Mouse (Mus musculus) neural tube, embryonic 11.5 days (tissue): ENCODE data around the gene Axl. TPM values are rescaled to one million over a fixed set of nuclear protein-coding genes. Genes with fewer than 3 reads are reported as not detected.

Source experiments
- ATAC-seq: fragments of 200-750 bp; cut with Nextera tagmentation; 2 replicates; pipeline ENCODE4 v1.8.0; 2017; ENCODE audit warnings: moderate number of reproducible peaks, mild to moderate bottlenecking, moderate TSS enrichment, moderate library complexity; ENCODE audit not compliant: insufficient read depth, low FRiP score, low TSS enrichment
- DNase-seq: peaks from one replicate; pipeline ENCODE4 v3.0.0-alpha.2; 2015; ENCODE audit warnings: low spot score
- H3K27ac ChIP-seq: fragments of 300-500 bp; sonication (generic); 2 replicates; pipeline ENCODE4 v1.5.1; 2014; ENCODE audit warnings: low read depth, mild to moderate bottlenecking, low read length
- H3K27me3 ChIP-seq: fragments of 300-500 bp; sonication (generic); 2 replicates; pipeline ENCODE4 v1.6.1; 2014; ENCODE audit warnings: mild to moderate bottlenecking, low read length, mixed read lengths; ENCODE audit not compliant: control insufficient read depth, insufficient read depth
- H3K36me3 ChIP-seq: fragments of 300-500 bp; sonication (generic); 2 replicates; pipeline ENCODE4 v1.6.1; 2014; ENCODE audit warnings: mild to moderate bottlenecking, low read length, moderate library complexity, mixed read lengths; ENCODE audit not compliant: control insufficient read depth, insufficient read depth
- H3K4me1 ChIP-seq: fragments of 300-500 bp; sonication (generic); 2 replicates; pipeline ENCODE4 v1.6.1; 2014; ENCODE audit warnings: low read length, mixed read lengths; ENCODE audit not compliant: control insufficient read depth, insufficient read depth
- H3K4me2 ChIP-seq: fragments of 300-500 bp; sonication (generic); 2 replicates; pipeline ENCODE4 v1.6.1; 2014; ENCODE audit warnings: low read depth, mild to moderate bottlenecking, moderate library complexity
- H3K4me3 ChIP-seq: fragments of 300-500 bp; sonication (generic); 2 replicates; pipeline ENCODE4 v1.5.1; 2014; ENCODE audit warnings: low read depth, low read length
- H3K9ac ChIP-seq: fragments of 300-500 bp; sonication (generic); 2 replicates; pipeline ENCODE4 v1.6.1; 2014; ENCODE audit warnings: mild to moderate bottlenecking, low read length
- H3K9me3 ChIP-seq: fragments of 300-500 bp; sonication (generic); 2 replicates; pipeline ENCODE4 v1.6.1; 2016; ENCODE audit warnings: low read length; ENCODE audit not compliant: control insufficient read depth
- WGBS: fragments of 180-500 bp; shearing (Covaris S2); extraction: QIAGEN DNeasy Blood & Tissue Kit; methylation state at CpG from one replicate; pipeline ENCODE4 v1.1.7; 2014; 5-methylcytosine and 5-hydroxymethylcytosine counted together
- polyA plus RNA-seq: library from polyadenylated mRNA; unstranded; fragments of >200 nt; fragmentation: Nextera tagmentation; extraction: Ambion mirVana; gene quantifications from 2 replicates; pipeline ENCODE4 v1.2.1, GENCODE M21; 2014

The Axl gene
- polyA plus RNA-seq, result 29.9 and 33.7 TPM in 2 replicates

DNA sequence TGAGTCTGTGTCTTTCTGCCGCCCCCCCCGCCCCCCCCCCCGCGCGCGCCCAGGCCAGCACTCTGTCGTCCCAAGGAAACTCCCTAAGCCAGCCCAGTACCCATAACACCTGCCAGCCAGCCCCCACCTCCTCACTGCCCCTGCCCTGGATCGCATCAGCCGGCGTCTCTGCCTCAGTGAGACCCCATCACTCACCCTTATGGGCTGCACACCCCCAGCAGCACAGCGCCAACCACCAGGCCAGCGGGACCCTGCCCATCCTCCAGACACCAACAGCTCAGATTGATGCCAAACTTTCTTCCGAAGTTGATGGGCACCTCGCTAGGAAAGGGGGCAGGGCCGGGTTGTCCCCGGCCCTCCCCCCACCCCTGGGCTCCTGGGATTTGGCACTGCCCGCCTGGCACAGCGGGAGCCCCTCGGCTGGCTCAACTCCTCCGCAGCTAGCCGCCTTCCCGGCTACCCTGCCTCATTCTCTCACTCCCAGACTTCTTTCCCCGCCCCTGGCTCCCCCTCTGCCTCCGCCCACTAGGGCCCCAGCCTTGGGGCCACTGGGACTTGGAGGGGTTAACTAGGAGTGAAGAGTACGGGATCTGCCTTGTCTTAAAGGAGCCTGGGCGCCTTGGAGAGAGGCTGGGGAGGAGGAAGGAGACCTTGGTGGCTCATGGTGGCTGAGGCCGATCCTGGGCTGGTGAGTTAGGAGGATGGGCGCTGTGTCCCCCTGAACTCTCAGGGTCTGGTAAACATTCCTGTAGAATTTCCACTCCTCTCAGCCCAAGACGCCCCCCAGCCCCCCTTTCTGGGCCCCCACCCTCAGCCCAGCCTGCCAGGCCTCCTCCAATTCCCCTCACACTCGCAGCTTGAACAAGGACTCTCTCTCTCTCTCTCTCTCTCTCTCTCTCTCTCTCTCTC, at the start of gene Axl:
TSS of gene Axl (minus strand) at position 486 of the 909 bp plus-strand sequence.
- Histone ChIP-seq H3K9ac (peak within 1 kb of the TSS; percentile 63), H3K27ac (no peak within 1 kb of the TSS)
- DNase-seq, result peak; percentile 82

DNA sequence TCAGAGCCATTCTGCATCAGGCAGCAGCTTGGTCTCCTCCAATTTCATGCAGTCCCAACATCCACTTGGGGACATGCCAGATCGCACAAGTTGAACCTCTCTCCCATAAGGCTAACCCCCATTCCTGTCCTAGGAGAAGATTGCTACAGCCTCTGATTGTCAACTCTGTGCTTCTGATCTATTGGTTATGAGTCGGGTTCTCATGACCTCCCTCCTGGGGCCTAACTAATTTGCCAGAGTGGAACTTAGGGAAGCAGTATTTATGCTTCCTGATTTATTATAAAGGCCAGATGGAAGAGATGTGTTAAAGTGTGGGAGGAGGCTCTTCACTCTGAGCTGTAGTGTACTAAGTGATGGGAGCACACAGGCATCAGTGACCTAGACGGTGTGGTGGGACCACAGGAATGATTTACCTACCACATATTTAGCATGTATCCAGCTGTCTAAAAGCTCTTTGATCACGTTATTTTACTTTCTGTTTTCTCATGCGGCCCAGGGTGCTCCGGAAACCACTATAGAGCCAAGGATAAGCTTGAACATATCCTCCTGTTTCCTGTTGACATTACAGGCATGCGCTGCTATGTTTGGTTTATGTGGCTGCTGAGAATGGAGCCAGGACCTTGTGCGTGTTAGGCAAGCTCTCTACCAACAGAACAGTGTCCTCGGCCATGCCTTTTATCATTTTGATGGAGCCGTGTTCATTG, 46.8 kb upstream of the Axl start:
- ATAC-seq (no peak), DNase-seq (no peak)
- Histone ChIP-seq H3K27ac (no peak overlapping the region), H3K4me1 (no peaks in the 10 kb centered on the region), H3K27me3 (no peaks in the 10 kb centered on the region), H3K36me3 (no peaks in the 10 kb centered on the region), H3K9me3 (no peaks in the 10 kb centered on the region), H3K9ac (no peak overlapping the region), H3K4me3 (no peak overlapping the region), H3K4me2 (no peak overlapping the region)
- 68% methylated on average over 10 of the region's 10 CpGs for WGBS

More for the DNA sequence above, at the start of gene Axl:
- Histone ChIP-seq H3K4me2 (peak within 1 kb of the TSS; percentile 74), H3K36me3 (no peaks in the 10 kb centered on the region), H3K4me3 (peak within 1 kb of the TSS; percentile 36), H3K27me3 (no peaks in the 10 kb centered on the region), H3K9me3 (no peaks in the 10 kb centered on the region), H3K4me1 (peaks cover 6% of the 10 kb centered on the region; the same call in 1 of the 2 replicates)
- peak; percentile 81 for ATAC-seq
- under 1% methylated on average over 26 of the region's 30 CpGs for WGBS

DNA sequence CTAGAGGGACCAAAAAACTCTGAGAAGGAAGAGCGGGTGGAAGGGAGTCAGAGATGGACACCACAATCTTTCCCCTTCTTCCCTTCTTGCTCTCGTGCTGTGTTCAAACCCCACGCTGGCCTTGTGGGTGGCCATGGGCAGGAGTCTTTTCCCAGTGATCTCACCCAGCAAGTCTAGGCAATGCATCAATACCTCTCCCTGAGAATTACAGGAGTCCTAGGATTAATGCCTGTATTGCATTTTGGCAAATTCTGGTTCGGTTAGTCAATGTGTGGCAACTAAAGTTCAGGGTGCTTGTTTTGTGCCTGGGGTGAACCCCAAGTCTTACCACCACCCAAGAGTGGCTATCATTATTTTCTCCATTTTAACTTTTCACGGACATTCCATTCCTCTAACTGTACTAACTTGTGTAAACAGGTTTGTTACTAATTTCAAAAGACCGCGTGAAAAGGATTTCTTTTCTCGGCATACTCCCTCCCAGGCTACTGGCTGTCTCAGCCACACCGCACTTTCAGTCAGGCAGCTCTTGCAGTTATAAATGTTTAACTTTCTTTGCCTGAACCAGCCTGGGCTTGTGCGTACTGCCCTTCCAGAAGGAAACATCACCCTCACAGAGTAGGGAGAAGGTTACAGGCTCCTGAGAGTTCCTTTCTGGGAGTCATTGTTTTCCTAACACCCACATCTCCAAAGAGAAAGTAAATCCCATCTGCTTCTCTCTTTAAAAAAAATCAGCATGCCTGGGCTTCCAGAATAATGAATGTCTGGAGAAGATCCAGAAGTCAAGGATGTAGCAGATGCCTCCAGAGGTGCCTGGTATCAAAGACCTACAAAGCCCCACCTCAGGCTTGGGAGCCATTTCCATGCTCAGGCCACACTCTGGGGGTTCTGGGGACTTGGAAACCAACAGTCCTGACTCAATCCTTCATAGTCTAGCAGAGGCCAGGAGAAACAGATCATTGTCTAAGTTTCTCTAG, 43.3 kb upstream of the Axl start:
- Histone ChIP-seq H3K36me3 (no peaks in the 10 kb centered on the region), H3K4me1 (no peaks in the 10 kb centered on the region), H3K27ac (no peak overlapping the region), H3K9me3 (no peaks in the 10 kb centered on the region), H3K9ac (no peak overlapping the region), H3K4me2 (no peak overlapping the region), H3K27me3 (no peaks in the 10 kb centered on the region), H3K4me3 (no peak overlapping the region)
- 83% methylated on average over 10 of the region's 10 CpGs for WGBS
- DNase-seq, result no peak
- ATAC-seq, result no peak

DNA sequence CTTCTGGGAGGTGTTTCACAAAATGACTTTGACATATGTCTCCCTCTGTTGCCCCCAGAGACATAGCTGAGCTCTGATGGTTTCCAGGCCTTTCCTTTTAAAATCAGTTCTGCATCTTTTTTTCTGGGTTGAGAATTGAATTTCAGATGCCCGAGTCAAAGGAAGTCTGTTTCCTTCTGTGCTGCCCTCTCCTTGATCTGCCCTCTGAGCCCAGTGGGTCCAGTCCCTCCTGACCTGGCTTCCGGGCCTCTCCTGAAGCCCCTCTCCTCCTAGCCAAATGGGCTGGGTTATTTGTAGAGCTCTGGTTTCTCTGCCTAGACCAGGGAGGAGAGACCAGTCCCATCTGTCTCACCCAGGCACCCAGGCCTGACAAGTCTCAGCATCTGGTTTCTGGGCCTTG, 41.7 kb upstream of the Axl start:
- no peak overlapping the region for H3K9ac ChIP-seq
- ATAC-seq (no peak), DNase-seq (peak; percentile 33)
- H3K27ac ChIP-seq, result no peak overlapping the region
- no peaks in the 10 kb centered on the region for H3K9me3 ChIP-seq
- no peaks in the 10 kb centered on the region for H3K36me3 ChIP-seq
- 47% methylated on average over 2 of the region's 2 CpGs for WGBS
- no peak overlapping the region for H3K4me3 ChIP-seq
- no peaks in the 10 kb centered on the region for H3K4me1 ChIP-seq
- H3K27me3 ChIP-seq, result no peaks in the 10 kb centered on the region
- H3K4me2 ChIP-seq, result no peak overlapping the region

DNA sequence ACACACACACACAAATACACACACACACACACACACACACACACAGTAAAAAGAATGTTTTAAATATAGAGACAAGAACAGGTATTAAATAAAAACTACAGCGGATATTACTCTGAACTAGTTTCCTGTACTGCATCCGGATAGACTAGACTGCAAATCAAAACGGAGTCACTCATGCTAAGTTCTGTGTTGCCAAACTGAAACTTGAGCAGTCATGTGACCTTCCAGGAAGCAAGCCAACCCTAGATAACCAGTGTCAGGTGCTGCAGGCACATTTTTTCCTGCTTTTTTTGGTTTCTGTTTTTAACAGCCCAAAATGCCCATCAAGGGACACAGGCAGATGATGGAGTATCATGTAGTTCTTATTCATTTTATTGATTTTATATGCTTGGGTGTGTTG, 38.7 kb upstream of the Axl start:
- H3K9me3 ChIP-seq, result no peaks in the 10 kb centered on the region
- H3K36me3 ChIP-seq, result no peaks in the 10 kb centered on the region
- no peak for ATAC-seq
- H3K9ac ChIP-seq, result no peak overlapping the region
- H3K4me1 ChIP-seq, result no peaks in the 10 kb centered on the region
- H3K27me3 ChIP-seq, result no peaks in the 10 kb centered on the region
- no peak overlapping the region for H3K27ac ChIP-seq
- no peak for DNase-seq
- no peak overlapping the region for H3K4me2 ChIP-seq
- H3K4me3 ChIP-seq, result no peak overlapping the region
- 62% methylated on average over 3 of the region's 3 CpGs for WGBS

DNA sequence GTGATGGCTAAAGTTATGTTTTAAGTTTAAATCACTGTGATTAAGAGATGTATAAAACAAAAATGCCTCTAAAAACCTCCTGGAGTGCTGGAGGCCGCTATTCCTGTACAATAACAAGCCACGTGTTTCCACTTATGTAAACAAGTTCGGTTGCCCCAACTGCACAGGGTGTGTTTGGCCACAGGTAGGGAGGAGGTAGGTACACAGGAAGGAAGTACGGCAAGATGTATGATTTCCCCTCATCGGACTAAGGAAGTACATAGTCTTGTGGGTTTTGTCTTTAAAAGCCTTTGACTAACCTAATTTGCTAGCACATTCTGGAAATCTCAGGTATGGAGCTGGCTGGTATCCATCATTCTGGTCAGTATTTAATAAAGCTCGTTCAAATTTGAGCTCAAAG, 37.5 kb upstream of the Axl start:
- Histone ChIP-seq H3K36me3 (no peaks in the 10 kb centered on the region), H3K27me3 (no peaks in the 10 kb centered on the region), H3K27ac (no peak overlapping the region), H3K4me2 (no peak overlapping the region), H3K4me1 (no peaks in the 10 kb centered on the region), H3K9ac (no peak overlapping the region), H3K9me3 (no peaks in the 10 kb centered on the region), H3K4me3 (no peak overlapping the region)
- DNase-seq, result no peak
- ATAC-seq, result no peak
- WGBS, result 76% methylated on average over 6 of the region's 6 CpGs

DNA sequence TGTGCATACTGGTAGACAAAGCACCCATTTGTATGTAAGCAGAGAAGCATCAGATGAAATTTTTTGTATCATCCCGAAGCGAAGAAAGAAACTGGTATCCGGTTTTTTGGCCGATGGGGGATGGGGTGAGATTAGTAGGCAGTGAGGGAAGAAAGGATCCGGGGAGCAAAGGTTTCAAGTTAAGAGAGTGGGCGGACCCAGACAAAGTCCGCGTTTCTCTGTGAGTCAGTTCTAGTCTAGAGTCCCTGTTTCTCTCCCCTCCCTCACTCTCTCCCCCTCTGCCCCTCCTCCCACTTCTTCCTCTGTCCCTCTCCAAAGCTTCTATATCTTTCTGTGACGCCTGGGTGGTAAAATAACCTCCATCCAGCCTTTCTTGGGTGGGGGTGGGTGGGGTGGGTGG, 36.5 kb upstream of the Axl start:
- Histone ChIP-seq H3K9ac (no peak overlapping the region), H3K4me3 (no peak overlapping the region), H3K27ac (no peak overlapping the region), H3K4me2 (no peak overlapping the region), H3K27me3 (no peaks in the 10 kb centered on the region), H3K9me3 (no peaks in the 10 kb centered on the region), H3K4me1 (no peaks in the 10 kb centered on the region), H3K36me3 (no peaks in the 10 kb centered on the region)
- DNase-seq (no peak), ATAC-seq (no peak)
- WGBS, result 58% methylated on average over 9 of the region's 9 CpGs

DNA sequence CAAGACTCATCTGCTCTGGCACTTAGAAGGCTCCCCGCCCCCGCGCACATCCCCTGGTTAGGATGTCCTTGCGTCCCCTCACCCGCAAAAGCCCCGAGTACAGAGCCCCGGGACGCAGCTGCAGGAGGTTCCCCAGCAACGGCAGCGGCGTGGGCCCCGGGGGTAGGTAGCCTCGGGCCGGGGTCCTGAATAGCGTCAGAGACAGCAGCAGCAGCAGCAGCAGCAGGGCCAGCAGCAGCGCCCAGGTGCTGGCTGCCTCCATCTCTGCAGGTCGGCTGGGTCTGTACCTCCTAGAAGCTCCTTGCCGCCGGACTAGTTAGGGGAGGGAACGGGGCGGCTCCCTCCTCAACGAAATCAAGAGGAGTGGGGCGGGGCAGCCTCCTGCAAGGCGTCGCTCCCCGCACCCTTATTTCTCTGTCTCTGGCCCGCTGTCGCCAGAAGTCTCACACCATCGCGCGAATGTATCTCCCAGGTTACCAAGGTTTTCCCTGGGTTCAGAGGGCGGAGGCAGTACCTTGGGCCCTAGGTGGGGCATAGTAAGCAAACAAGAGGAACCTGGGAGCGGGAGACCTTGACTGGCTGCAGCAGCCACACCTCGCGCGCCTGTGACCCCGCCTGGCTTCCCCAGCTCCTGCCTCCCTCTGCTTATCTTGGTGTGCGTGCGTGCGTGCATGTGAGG, 27.9 kb upstream of the Axl start, which contains the start of gene Cyp2s1:
TSS of gene Cyp2s1 (minus strand) at position 673 of the 679 bp plus-strand sequence.
- 0 out of 2 replicates have a peak, but pooled peaks cover 4% of the 10 kb centered on the region for H3K4me1 ChIP-seq
- H3K9ac ChIP-seq, result peak within 1 kb of the TSS; percentile 63
- no peaks in the 10 kb centered on the region for H3K36me3 ChIP-seq
- no peak within 1 kb of the TSS for H3K27ac ChIP-seq
- DNase-seq, result peak; percentile 47
- no peaks in the 10 kb centered on the region; the same call in 1 of the 2 replicates for H3K9me3 ChIP-seq
- H3K4me2 ChIP-seq, result peak within 1 kb of the TSS; percentile 81
- H3K27me3 ChIP-seq, result peaks cover 9% of the 10 kb centered on the region; the same call in 1 of the 2 replicates
- peak within 1 kb of the TSS; percentile 39 for H3K4me3 ChIP-seq
- WGBS, result under 1% methylated on average over 40 of the region's 40 CpGs
- no peak; the same call in 1 of the 2 replicates for ATAC-seq
